Mouse (Mus musculus): ENCODE results near the gene Igf1r. TPM values are rescaled to one million over a fixed set of nuclear protein-coding genes. Genes with fewer than 3 reads are reported as not detected.

Gene Igf1r
- polyA plus RNA-seq, 1 experiment, result 22.7 TPM

Other genes with a start within 250 kb of the Igf1r start
- gene Synm, start 193.1 kb upstream of the Igf1r start, polyA plus RNA-seq (2012; rRNA removed), result 12.0 and 13.6 TPM in 2 replicates

All from cortical plate, adult 2 months (tissue).